Mouse (Mus musculus) ES-E14 (cell line): ENCODE results near the gene Sntb2.

ENCODE experiments used
- CHD2 ChIP-seq: IDR thresholded peaks from 2 replicates; pipeline ENCODE4 v1.6.1; 2014; ENCODE audit warnings: mild to moderate bottlenecking, low read depth, low read length, inconsistent platforms
- MAFK ChIP-seq: IDR thresholded peaks from 2 replicates; pipeline ENCODE4 v1.6.1; 2014; ENCODE audit warnings: mild to moderate bottlenecking, low read depth, low read length, inconsistent platforms; ENCODE audit not compliant: insufficient read depth
- ZNF384 ChIP-seq: IDR thresholded peaks from 2 replicates; pipeline ENCODE4 v1.6.1; 2012; ENCODE audit warnings: low read depth, low read length, inconsistent platforms

DNA sequence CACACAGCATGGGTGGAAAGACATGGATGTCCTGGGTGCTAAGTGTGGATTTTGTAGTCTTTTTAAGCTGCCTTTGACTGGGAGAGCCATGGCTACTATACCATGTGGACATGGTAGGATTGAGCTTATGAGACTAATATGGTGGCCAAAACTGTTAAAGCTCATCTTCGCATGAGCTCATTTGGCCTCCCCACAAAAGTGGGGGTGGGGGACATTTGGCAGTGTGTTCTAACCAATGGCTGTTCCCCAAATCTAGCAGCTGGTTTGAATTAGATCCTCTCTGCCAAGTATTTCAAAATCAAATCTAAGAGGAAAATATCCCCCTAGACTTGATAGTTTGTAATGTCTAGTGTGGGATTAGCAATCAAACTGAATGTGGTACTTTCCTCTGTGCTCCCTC lies 63.5 kb downstream of the Sntb2 start:
- no peak for TF ChIP-seq ZNF384
- no peak for TF ChIP-seq MAFK
- TF ChIP-seq CHD2 = no peak
